Mouse (Mus musculus): ENCODE data around the gene Trf. TPM values are rescaled to one million over a fixed set of nuclear protein-coding genes. Genes with fewer than 3 reads are reported as not detected.

The Trf gene
- polyA plus RNA-seq, 1 experiment, result 2.0 TPM

- no peaks in the 10 kb centered on the region for H3K9me3 ChIP-seq (ENCODE audit: control insufficient read depth, low read length)
- H3K36me3 ChIP-seq (ENCODE audit: control insufficient read depth), result peaks cover 10% of the 10 kb centered on the region; the same call in 1 of the 2 replicates
- TF ChIP-seq TAL1 (IDR thresholded peaks at IDR 0.05; ENCODE audit: low read length), result no peak
- no peak for TF ChIP-seq GATA1 (IDR thresholded peaks at IDR 0.05; ENCODE audit: low read length)
- H3K4me3 ChIP-seq (replicated peaks), result peak overlapping the region; percentile 54
- peaks cover 13% of the 10 kb centered on the region for H3K27me3 ChIP-seq (ENCODE audit: control insufficient read depth)
- H3K4me1 ChIP-seq (ENCODE audit: control insufficient read depth), result no peaks in the 10 kb centered on the region; the same call in 1 of the 2 replicates
Measured at GRCm38 (mm10) chr9:103228370-103229003, 1.8 kb downstream of the Trf start.

GRCm38 (mm10) chr9:103227760-103228159 lies 2.5 kb downstream of the Trf start:
- H3K36me3 ChIP-seq (ENCODE audit: control insufficient read depth), result peaks cover 10% of the 10 kb centered on the region; the same call in 1 of the 2 replicates
- no peaks in the 10 kb centered on the region for H3K9me3 ChIP-seq (ENCODE audit: control insufficient read depth, low read length)
- TF ChIP-seq GATA1 (IDR thresholded peaks at IDR 0.05; ENCODE audit: low read length) (no peak), TAL1 (IDR thresholded peaks at IDR 0.05; ENCODE audit: low read length) (no peak)
- peak overlapping the region; percentile 42 for H3K4me3 ChIP-seq (replicated peaks)
- peaks cover 13% of the 10 kb centered on the region for H3K27me3 ChIP-seq (ENCODE audit: control insufficient read depth)
- no peaks in the 10 kb centered on the region; the same call in 1 of the 2 replicates for H3K4me1 ChIP-seq (ENCODE audit: control insufficient read depth)

GRCm38 (mm10) chr9:103226806-103227205 lies 3.4 kb downstream of the Trf start:
- H3K4me3 ChIP-seq (replicated peaks), result no peak overlapping the region
- H3K36me3 ChIP-seq (ENCODE audit: control insufficient read depth), result peaks cover 12% of the 10 kb centered on the region; the same call in 1 of the 2 replicates
- H3K9me3 ChIP-seq (ENCODE audit: control insufficient read depth, low read length), result no peaks in the 10 kb centered on the region
- peaks cover 13% of the 10 kb centered on the region for H3K27me3 ChIP-seq (ENCODE audit: control insufficient read depth)
- no peak for TF ChIP-seq TAL1 (IDR thresholded peaks at IDR 0.05; ENCODE audit: low read length)
- no peak for TF ChIP-seq GATA1 (IDR thresholded peaks at IDR 0.05; ENCODE audit: low read length)
- no peaks in the 10 kb centered on the region for H3K4me1 ChIP-seq (ENCODE audit: control insufficient read depth)

- Histone ChIP-seq H3K9me3 (ENCODE audit: control insufficient read depth, low read length) (no peaks in the 10 kb centered on the region), H3K36me3 (ENCODE audit: control insufficient read depth) (peaks cover 14% of the 10 kb centered on the region; the same call in 1 of the 2 replicates), H3K4me1 (ENCODE audit: control insufficient read depth) (no peaks in the 10 kb centered on the region), H3K27me3 (ENCODE audit: control insufficient read depth) (peaks cover 11% of the 10 kb centered on the region), H3K4me3 (replicated peaks) (no peak overlapping the region)
- TF ChIP-seq GATA1 (IDR thresholded peaks at IDR 0.05; ENCODE audit: low read length) (no peak), TAL1 (IDR thresholded peaks at IDR 0.05; ENCODE audit: low read length) (no peak)
Measured at GRCm38 (mm10) chr9:103225464-103225863, 4.8 kb downstream of the Trf start.

DNA sequence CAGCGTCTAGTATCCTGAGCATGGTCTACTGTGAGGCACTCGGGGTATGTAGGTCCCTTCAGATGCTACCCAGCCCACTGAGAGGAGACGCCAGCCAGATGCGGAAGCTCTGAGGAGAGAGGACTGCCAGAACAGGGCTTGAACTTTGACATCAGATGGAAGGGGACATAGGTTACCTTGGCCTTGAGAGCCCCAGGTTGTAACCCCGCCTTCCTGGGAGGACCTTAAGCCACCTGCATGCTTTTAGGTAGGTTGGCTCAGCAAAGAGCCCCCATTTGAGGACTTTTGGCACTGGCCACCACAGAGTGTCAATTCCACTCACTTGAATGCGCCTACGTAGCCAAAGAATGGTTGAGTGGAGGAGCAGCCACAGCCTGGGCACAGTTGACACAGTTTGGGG lies 5.5 kb downstream of the Trf start:
- no peaks in the 10 kb centered on the region for H3K9me3 ChIP-seq (ENCODE audit: control insufficient read depth, low read length)
- no peaks in the 10 kb centered on the region for H3K4me1 ChIP-seq (ENCODE audit: control insufficient read depth)
- H3K4me3 ChIP-seq (replicated peaks), result no peak overlapping the region
- peaks cover 14% of the 10 kb centered on the region; the same call in 1 of the 2 replicates for H3K36me3 ChIP-seq (ENCODE audit: control insufficient read depth)
- H3K27me3 ChIP-seq (ENCODE audit: control insufficient read depth), result peaks cover 4% of the 10 kb centered on the region; the same call in 1 of the 2 replicates
- no peak for TF ChIP-seq TAL1 (IDR thresholded peaks at IDR 0.05; ENCODE audit: low read length)
- TF ChIP-seq GATA1 (IDR thresholded peaks at IDR 0.05; ENCODE audit: low read length), result no peak

DNA sequence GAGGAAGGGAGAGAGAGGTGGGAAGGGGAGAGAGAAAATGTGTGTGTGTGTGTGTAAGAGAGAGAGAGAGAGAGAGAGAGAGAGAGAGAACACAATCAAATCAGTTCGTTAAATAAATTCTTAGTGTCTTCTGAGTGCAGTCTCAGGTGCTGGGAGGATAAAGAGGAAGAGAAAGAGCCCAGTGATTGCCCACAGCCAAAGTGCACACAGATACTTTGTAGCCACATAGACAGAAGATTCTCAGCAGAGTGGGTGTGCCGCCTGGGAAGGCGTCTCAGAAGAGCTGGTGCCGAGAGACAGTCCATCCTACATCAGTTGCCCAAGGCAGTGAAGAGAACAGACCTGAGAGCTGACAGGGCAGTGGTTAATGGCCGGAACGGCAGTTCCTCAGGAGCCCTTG lies 16.0 kb downstream of the Trf start:
- Histone ChIP-seq H3K4me1 (ENCODE audit: control insufficient read depth) (no peaks in the 10 kb centered on the region), H3K36me3 (ENCODE audit: control insufficient read depth) (peaks cover 6% of the 10 kb centered on the region; the same call in 1 of the 2 replicates), H3K4me3 (replicated peaks) (no peak overlapping the region), H3K9me3 (ENCODE audit: control insufficient read depth, low read length) (no peaks in the 10 kb centered on the region), H3K27me3 (ENCODE audit: control insufficient read depth) (peaks cover 2% of the 10 kb centered on the region)
- TF ChIP-seq GATA1 (IDR thresholded peaks at IDR 0.05; ENCODE audit: low read length) (no peak), TAL1 (IDR thresholded peaks at IDR 0.05; ENCODE audit: low read length) (no peak)

- no peaks in the 10 kb centered on the region for H3K4me1 ChIP-seq (ENCODE audit: control insufficient read depth)
- peaks cover 2% of the 10 kb centered on the region for H3K27me3 ChIP-seq (ENCODE audit: control insufficient read depth)
- H3K9me3 ChIP-seq (ENCODE audit: control insufficient read depth, low read length), result no peaks in the 10 kb centered on the region
- peaks cover 6% of the 10 kb centered on the region; the same call in 1 of the 2 replicates for H3K36me3 ChIP-seq (ENCODE audit: control insufficient read depth)
- no peak for TF ChIP-seq GATA1 (IDR thresholded peaks at IDR 0.05; ENCODE audit: low read length)
- no peak for TF ChIP-seq TAL1 (IDR thresholded peaks at IDR 0.05; ENCODE audit: low read length)
- no peak overlapping the region for H3K4me3 ChIP-seq (replicated peaks)
Measured at GRCm38 (mm10) chr9:103213631-103214030, 16.6 kb downstream of the Trf start.

DNA sequence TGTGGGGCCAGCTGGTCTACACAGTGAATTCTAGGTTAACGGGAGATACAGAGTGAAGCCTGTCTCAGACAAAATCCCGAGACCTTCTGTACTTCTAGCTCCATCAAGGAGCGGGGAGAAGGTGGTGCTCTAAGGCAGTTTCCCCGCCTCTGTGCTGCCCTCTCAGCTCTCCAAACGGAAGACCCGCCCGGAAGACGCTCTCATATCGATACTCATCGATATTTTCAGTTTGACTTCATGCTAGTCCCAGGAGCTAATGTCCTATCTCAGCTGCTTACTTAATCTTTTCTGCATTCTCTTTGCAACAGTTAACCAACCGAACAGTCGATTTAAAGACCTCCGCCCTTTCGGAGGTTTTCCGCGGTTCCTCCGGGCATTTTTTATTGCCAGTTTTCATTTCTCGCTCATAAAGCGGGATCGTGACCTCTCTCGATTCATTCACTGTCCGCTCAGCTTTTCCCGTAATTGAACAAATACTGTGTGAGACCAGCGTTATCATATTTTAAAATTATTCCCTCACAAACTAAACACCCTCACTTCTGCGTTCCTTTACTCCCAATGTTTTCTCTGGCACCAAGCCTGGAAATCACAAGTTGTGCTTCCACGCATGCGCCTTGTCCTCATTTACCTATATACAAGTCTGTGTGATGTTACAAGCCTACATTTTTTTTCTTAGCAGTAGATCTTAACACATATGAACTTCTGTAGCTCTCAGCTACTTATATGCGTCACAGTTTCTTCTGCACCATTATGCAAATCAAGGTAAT lies 17.4 kb downstream of the Trf start:
- Histone ChIP-seq H3K4me3 (replicated peaks) (peak overlapping the region; percentile 19), H3K36me3 (ENCODE audit: control insufficient read depth) (peaks cover 6% of the 10 kb centered on the region; the same call in 1 of the 2 replicates), H3K4me1 (ENCODE audit: control insufficient read depth) (peaks cover 3% of the 10 kb centered on the region), H3K27me3 (ENCODE audit: control insufficient read depth) (peaks cover 2% of the 10 kb centered on the region), H3K9me3 (ENCODE audit: control insufficient read depth, low read length) (no peaks in the 10 kb centered on the region)
- no peak for TF ChIP-seq TAL1 (IDR thresholded peaks at IDR 0.05; ENCODE audit: low read length)
- no peak for TF ChIP-seq GATA1 (IDR thresholded peaks at IDR 0.05; ENCODE audit: low read length)

DNA sequence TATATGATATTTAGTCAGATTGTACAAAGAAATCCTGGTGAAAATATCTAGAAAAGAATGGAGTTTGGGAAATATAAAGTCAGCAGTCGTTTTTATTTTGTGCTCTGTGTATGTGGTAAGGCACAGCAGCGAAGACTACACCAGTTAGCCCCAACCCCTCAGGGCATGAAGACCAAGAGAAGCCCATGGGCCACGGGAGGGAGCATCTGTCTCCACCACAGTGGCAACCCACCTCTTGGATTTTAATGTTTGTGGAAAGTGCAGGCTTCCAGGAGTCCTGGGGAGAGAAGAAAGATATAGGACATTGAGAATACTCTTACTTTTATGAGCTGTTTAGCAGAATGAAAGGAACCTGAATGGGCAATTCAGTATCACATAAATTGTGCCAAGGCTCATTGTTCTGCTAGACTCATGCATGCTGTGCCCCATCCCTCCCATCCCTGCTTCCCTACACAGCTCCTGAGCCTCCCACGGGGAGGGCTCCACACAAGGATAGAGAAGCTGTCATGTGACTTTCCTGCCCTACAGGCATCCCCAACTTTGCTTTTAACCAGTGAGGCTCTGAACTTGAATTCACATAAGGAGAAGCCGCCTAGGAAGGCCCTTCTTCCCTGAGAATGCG lies 21.3 kb downstream of the Trf start:
- no peak for TF ChIP-seq TAL1 (IDR thresholded peaks at IDR 0.05; ENCODE audit: low read length)
- peaks cover 2% of the 10 kb centered on the region for H3K27me3 ChIP-seq (ENCODE audit: control insufficient read depth)
- H3K4me1 ChIP-seq (ENCODE audit: control insufficient read depth), result peaks cover 22% of the 10 kb centered on the region
- H3K4me3 ChIP-seq (replicated peaks), result no peak overlapping the region
- peaks cover 4% of the 10 kb centered on the region for H3K9me3 ChIP-seq (ENCODE audit: control insufficient read depth, low read length)
- no peaks in the 10 kb centered on the region; the same call in 1 of the 2 replicates for H3K36me3 ChIP-seq (ENCODE audit: control insufficient read depth)
